Mouse (Mus musculus) forebrain, embryonic 10.5 days (tissue): ENCODE data around the gene Atf7. TPM values are rescaled to one million over a fixed set of nuclear protein-coding genes. Genes with fewer than 3 reads are reported as not detected.
"Not testable (repeated sequence)": the region's sequence is repeated elsewhere in the genome, so short reads cannot be mapped to it uniquely, and the experiment has no call there.

ENCODE experiments used
- DNase-seq: peaks from one replicate; pipeline ENCODE4 v3.0.0-alpha.2; 2017; ENCODE audit warnings: low spot score; ENCODE audit errors: extremely low spot score
- H3K27ac ChIP-seq: fragments of 300-500 bp; sonication (generic); 2 replicates; pipeline ENCODE4 v1.5.1; 2016; ENCODE audit warnings: mild to moderate bottlenecking
- H3K27me3 ChIP-seq: fragments of 300-500 bp; sonication (generic); 2 replicates; pipeline ENCODE4 v1.6.1; 2016; ENCODE audit warnings: mild to moderate bottlenecking; ENCODE audit not compliant: poor library complexity, severe bottlenecking
- H3K36me3 ChIP-seq: fragments of 300-500 bp; sonication (generic); replicated peaks from 2 replicates; pipeline ENCODE4 v1.6.1; 2016; ENCODE audit warnings: mild to moderate bottlenecking, moderate library complexity
- H3K4me1 ChIP-seq: fragments of 300-500 bp; sonication (generic); 2 replicates; pipeline ENCODE4 v1.6.1; 2016
- H3K4me3 ChIP-seq: fragments of 300-500 bp; sonication (generic); 2 replicates; pipeline ENCODE4 v1.5.1; 2016; ENCODE audit warnings: mild to moderate bottlenecking, moderate library complexity
- H3K9me3 ChIP-seq: fragments of 300-500 bp; sonication (generic); 2 replicates; pipeline ENCODE4 v1.6.1; 2016; ENCODE audit warnings: mild to moderate bottlenecking, moderate library complexity
- WGBS: fragments of 180-500 bp; shearing (Covaris S2); methylation state at CpG from one replicate; pipeline ENCODE4 v1.1.7; 2016; 5-methylcytosine and 5-hydroxymethylcytosine counted together
- polyA plus RNA-seq: library from polyadenylated mRNA; unstranded; fragments of >200 nt; fragmentation: Nextera tagmentation; extraction: Ambion mirVana; gene quantifications from 2 replicates; pipeline ENCODE4 v1.2.1, GENCODE M21; 2016

Gene Atf7
- 16.0 and 19.2 TPM in 2 replicates for polyA plus RNA-seq

GRCm38 (mm10) chr15:102624970-102625686, at the start of gene Atf7, which contains the start of gene Gm28047:
Atf7 (minus strand) TSS chr15:102625464.
Gm28047 (minus strand) TSS chr15:102625067.
- no peaks in the 10 kb centered on the region for H3K27me3 ChIP-seq
- peak; percentile 99 for DNase-seq

GRCm38 (mm10) chr15:102673548-102673947, 48.3 kb upstream of the Atf7 start:
- 2% methylated on average over 10 of the region's 10 CpGs for WGBS
- peak overlapping the region; percentile 82 for H3K4me3 ChIP-seq
- H3K4me1 ChIP-seq, result peaks cover 51% of the 10 kb centered on the region
- peak overlapping the region; percentile 100 for H3K27ac ChIP-seq
- H3K27me3 ChIP-seq, result no peaks in the 10 kb centered on the region
- H3K9me3 ChIP-seq, result no peaks in the 10 kb centered on the region
- H3K36me3 ChIP-seq, result peaks cover 11% of the 10 kb centered on the region
- DNase-seq, result peak; percentile 64

More at GRCm38 (mm10) chr15:102624970-102625686, at the start of gene Atf7, which contains the start of gene Gm28047:
- Histone ChIP-seq H3K4me3 (peak within 1 kb of the TSS; percentile 75), H3K9me3 (no peaks in the 10 kb centered on the region), H3K27ac (peak within 1 kb of the TSS; percentile 98), H3K4me1 (peaks cover 24% of the 10 kb centered on the region), H3K36me3 (peaks cover 5% of the 10 kb centered on the region; the same call in 1 of the 2 replicates)
- under 1% methylated on average over 51 of the region's 51 CpGs for WGBS

GRCm38 (mm10) chr15:102672215-102673071, 47.2 kb upstream of the Atf7 start, which contains the start of gene Atp5g2:
Atp5g2 (minus strand) TSS chr15:102672352.
- no peaks in the 10 kb centered on the region for H3K27me3 ChIP-seq
- peaks cover 51% of the 10 kb centered on the region for H3K4me1 ChIP-seq
- peak within 1 kb of the TSS; percentile 100 for H3K27ac ChIP-seq
- H3K4me3 ChIP-seq, result peak within 1 kb of the TSS; percentile 82
- peak; percentile 64 for DNase-seq
- peaks cover 21% of the 10 kb centered on the region for H3K36me3 ChIP-seq
- 3% methylated on average over 37 of the region's 37 CpGs for WGBS
- H3K9me3 ChIP-seq, result no peaks in the 10 kb centered on the region

- Histone ChIP-seq H3K9me3 (no peaks in the 10 kb centered on the region), H3K4me3 (peak overlapping the region; percentile 82), H3K27me3 (no peaks in the 10 kb centered on the region), H3K36me3 (peaks cover 28% of the 10 kb centered on the region), H3K4me1 (peaks cover 51% of the 10 kb centered on the region), H3K27ac (peak overlapping the region; percentile 100)
- peak; percentile 90 for DNase-seq
- 1% methylated on average over 34 of the region's 34 CpGs for WGBS
Measured at GRCm38 (mm10) chr15:102671721-102672214, 46.5 kb upstream of the Atf7 start.

- WGBS, result under 1% methylated on average over 53 of the region's 53 CpGs
- peaks cover 36% of the 10 kb centered on the region for H3K36me3 ChIP-seq
- DNase-seq, result peak; percentile 98
- H3K4me3 ChIP-seq, result peak overlapping the region; percentile 82
- H3K27ac ChIP-seq, result peak overlapping the region; percentile 100
- H3K9me3 ChIP-seq, result no peaks in the 10 kb centered on the region
- peaks cover 51% of the 10 kb centered on the region for H3K4me1 ChIP-seq
- no peaks in the 10 kb centered on the region for H3K27me3 ChIP-seq
Measured at GRCm38 (mm10) chr15:102670767-102671575, 45.7 kb upstream of the Atf7 start.

- DNase-seq, result no peak
- WGBS, result 23% methylated on average over 6 of the region's 6 CpGs
- Histone ChIP-seq H3K4me1 (peaks cover 51% of the 10 kb centered on the region), H3K9me3 (no peaks in the 10 kb centered on the region), H3K27me3 (no peaks in the 10 kb centered on the region), H3K27ac (peak overlapping the region; percentile 100), H3K4me3 (peak overlapping the region; percentile 82), H3K36me3 (peaks cover 43% of the 10 kb centered on the region)
Measured at GRCm38 (mm10) chr15:102670281-102670680, 45.0 kb upstream of the Atf7 start.

GRCm38 (mm10) chr15:102669571-102669970, 44.3 kb upstream of the Atf7 start:
- peak overlapping the region; percentile 82 for H3K4me3 ChIP-seq
- WGBS, result 92% methylated on average over 8 of the region's 8 CpGs
- peak overlapping the region; percentile 100 for H3K27ac ChIP-seq
- peaks cover 51% of the 10 kb centered on the region for H3K4me1 ChIP-seq
- H3K9me3 ChIP-seq, result no peaks in the 10 kb centered on the region
- DNase-seq, result no peak
- no peaks in the 10 kb centered on the region for H3K27me3 ChIP-seq
- peaks cover 50% of the 10 kb centered on the region for H3K36me3 ChIP-seq

GRCm38 (mm10) chr15:102665494-102665893, 40.2 kb upstream of the Atf7 start:
- 56% methylated on average over 4 of the region's 4 CpGs for WGBS
- Histone ChIP-seq H3K9me3 (no peaks in the 10 kb centered on the region), H3K4me3 (no peak overlapping the region), H3K4me1 (peaks cover 18% of the 10 kb centered on the region), H3K27ac (no peak overlapping the region), H3K27me3 (no peaks in the 10 kb centered on the region), H3K36me3 (peaks cover 90% of the 10 kb centered on the region)
- no peak for DNase-seq

GRCm38 (mm10) chr15:102663825-102664224, 38.6 kb upstream of the Atf7 start:
- WGBS, result 95% methylated on average over 8 of the region's 8 CpGs
- Histone ChIP-seq H3K4me1 (peaks cover 1% of the 10 kb centered on the region; the same call in 1 of the 2 replicates), H3K4me3 (no peak overlapping the region), H3K27ac (no peak overlapping the region), H3K36me3 (peaks cover 92% of the 10 kb centered on the region), H3K9me3 (no peaks in the 10 kb centered on the region), H3K27me3 (no peaks in the 10 kb centered on the region)
- no peak for DNase-seq

GRCm38 (mm10) chr15:102662601-102663000, 37.3 kb upstream of the Atf7 start:
- H3K27me3 ChIP-seq, DNase-seq, H3K27ac ChIP-seq, H3K9me3 ChIP-seq, H3K4me3 ChIP-seq, H3K4me1 ChIP-seq: not testable (repeated sequence)
- peaks cover 81% of the 10 kb centered on the region for H3K36me3 ChIP-seq
- WGBS, result 83% methylated on average over 1 of the region's 2 CpGs

GRCm38 (mm10) chr15:102657926-102658381, 32.7 kb upstream of the Atf7 start:
- 92% methylated on average over 3 of the region's 3 CpGs for WGBS
- Histone ChIP-seq H3K4me1 (peaks cover 12% of the 10 kb centered on the region), H3K27ac (no peak overlapping the region), H3K36me3 (peaks cover 34% of the 10 kb centered on the region), H3K27me3 (no peaks in the 10 kb centered on the region), H3K4me3 (no peak overlapping the region), H3K9me3 (no peaks in the 10 kb centered on the region)
- no peak for DNase-seq

- H3K27ac ChIP-seq, result peak overlapping the region; percentile 49
- DNase-seq, result no peak
Measured at GRCm38 (mm10) chr15:102656658-102657057, 31.4 kb upstream of the Atf7 start.

More at GRCm38 (mm10) chr15:102656658-102657057, 31.4 kb upstream of the Atf7 start:
- WGBS, result 28% methylated on average over 4 of the region's 4 CpGs
- peaks cover 22% of the 10 kb centered on the region for H3K36me3 ChIP-seq
- H3K9me3 ChIP-seq, result no peaks in the 10 kb centered on the region
- H3K4me1 ChIP-seq, result peaks cover 12% of the 10 kb centered on the region
- no peaks in the 10 kb centered on the region for H3K27me3 ChIP-seq
- no peak overlapping the region for H3K4me3 ChIP-seq
